Mouse (Mus musculus) colon, adult 2 months (tissue): ENCODE results near the gene Itga1. TPM values are rescaled to one million over a fixed set of nuclear protein-coding genes. Genes with fewer than 3 reads are reported as not detected.

Source experiments
- polyA plus RNA-seq: library from polyadenylated mRNA; depleted of rRNA; stranded (reverse); fragments of >200 nt; gene quantifications from 2 replicates; pipeline ENCODE4 v1.2.3, GENCODE M21; 2012; rRNA removed

The Itga1 gene
- 5.4 and 6.7 TPM in 2 replicates for polyA plus RNA-seq

GRCm38 (mm10) chr13:115101355-115102191 lies at the start of gene Itga1, which contains the start of gene Gm49395:
Gene Itga1 (minus strand): TSS chr13:115101964.
Gene Gm49395 (minus strand): TSS chr13:115101921.

DNA sequence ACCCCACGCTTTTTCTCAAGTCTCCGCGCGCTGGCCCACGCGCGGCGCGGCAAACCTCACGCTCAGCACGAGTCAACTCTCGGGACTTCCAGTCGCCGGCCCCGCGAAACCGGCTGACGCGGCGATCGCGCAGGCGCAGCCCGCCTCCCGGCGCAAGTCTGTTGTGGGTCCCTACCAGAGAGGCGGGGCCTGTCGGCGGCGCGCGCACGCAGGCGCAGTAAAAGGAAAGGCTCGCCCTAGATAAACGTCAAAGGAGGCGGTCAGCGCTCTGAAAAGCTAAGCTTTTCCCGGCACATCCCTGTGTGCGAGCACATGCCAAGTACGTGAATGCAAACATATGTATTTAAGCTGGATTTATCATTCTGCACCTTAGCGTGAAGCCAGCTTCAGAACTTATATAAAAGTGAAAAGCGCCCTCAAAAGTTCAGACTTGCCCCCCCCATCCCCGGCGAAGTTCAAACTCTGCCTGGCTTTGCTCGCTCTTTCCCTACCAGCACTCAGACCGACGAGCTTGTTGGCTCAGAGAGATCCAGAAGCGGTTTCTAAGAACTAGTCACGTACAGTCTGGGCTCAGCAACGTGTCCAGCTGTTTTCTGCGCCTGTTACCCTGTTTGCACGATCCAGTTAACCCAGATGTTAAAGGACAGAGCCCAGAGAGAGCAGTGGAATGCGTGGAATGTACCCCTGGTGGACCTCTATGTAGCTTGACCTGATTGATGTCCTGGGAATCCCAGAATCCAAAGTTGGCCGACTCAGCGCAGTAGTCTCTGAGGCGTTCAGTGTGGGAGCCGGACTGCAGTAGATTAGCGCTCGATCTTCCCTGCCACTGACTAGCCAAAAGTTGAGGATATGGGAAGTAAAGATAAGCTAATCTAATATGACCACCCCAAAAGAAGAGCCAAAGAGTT lies 11.4 kb downstream of the Itga1 start, which contains the start of gene Pelo:
Gene Pelo (minus strand): TSS at position 118 of the 908 bp plus-strand sequence.

GRCm38 (mm10) chr13:114931775-114932294 lies 169.9 kb downstream of the Itga1 start, which contains the start of gene Itga2:
Gene Itga2 (minus strand): TSS chr13:114932100.

Other genes starting within 250 kb of the Itga1 start
- 2.1 and 2.4 TPM in 2 replicates for gene Itga2, start 169.9 kb downstream of the Itga1 start, polyA plus RNA-seq
- 26.1 and 27.9 TPM in 2 replicates for gene Pelo, start 11.8 kb downstream of the Itga1 start, polyA plus RNA-seq
- 9.9 and 12.1 TPM in 2 replicates for gene Gm49395, start within 50 bp of the Itga1 start, polyA plus RNA-seq